Mouse (Mus musculus) cerebellum, postnatal 10 days (tissue): ENCODE measurements around the gene Celf2.
A peak's percentile ranks its signal among the peaks of the same experiment; 100 is the strongest.

Experiments
- DNase-seq, 2 experiments: peaks; one replicate each; pipeline ENCODE4 v3.0.0; 2021; ENCODE audit warnings: mixed read lengths in 2 of 2

The Celf2 gene

GRCm38 (mm10) chr2:7080086-7080485 is 429.3 kb downstream of the Celf2 start:
- peak in 1 of 2 experiments; percentile 34 for DNase-seq

DNA sequence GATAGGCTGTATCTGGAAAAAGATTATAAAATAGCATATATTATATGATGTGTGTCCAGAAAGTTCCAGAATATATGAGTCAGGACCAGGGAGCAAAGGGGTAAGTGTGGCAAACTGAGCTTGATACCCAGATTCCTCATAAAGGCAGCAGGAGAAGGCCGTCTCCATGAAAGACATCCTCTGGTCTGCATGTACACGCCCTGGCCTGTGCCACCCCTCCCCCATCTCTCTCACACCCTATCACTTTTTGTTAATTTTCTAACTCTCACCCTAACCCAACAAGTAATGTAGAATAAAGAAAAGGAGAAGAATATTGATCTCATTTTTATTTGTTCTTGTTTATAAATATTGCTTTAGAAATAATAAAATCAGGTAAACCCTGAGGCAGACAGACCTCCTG is 430.0 kb downstream of the Celf2 start:
- peak; percentile 73 to 77 for DNase-seq

- no peak for DNase-seq
Measured at GRCm38 (mm10) chr2:7073730-7074129, 435.6 kb downstream of the Celf2 start.

- DNase-seq = peak in 1 of 2 experiments; percentile 34
Measured at GRCm38 (mm10) chr2:7072344-7073265, 436.8 kb downstream of the Celf2 start.

DNA sequence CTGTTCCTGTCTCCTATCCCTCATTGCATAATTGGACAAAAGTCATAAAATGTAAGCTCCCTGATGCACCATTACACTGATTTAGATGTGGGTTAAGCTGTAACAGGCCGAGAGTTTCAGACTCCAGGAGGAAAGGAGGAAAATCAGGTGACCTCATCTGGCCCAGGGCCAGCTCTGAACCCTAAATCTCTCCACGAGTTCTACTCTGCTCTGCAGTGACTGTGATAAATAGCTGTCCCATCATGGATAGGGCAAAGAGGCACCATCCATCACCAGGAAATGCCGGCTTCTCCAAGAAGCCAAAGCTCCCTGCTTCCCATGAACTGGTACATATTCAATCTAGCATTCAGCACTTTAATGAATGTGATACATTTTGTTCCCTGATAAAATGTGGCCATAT is 439.9 kb downstream of the Celf2 start:
- DNase-seq = no peak

- no peak for DNase-seq
Measured at GRCm38 (mm10) chr2:7068281-7068680, 441.1 kb downstream of the Celf2 start.

- peak; percentile 55 to 62 for DNase-seq
Measured at GRCm38 (mm10) chr2:7063574-7064192, 445.7 kb downstream of the Celf2 start.

DNA sequence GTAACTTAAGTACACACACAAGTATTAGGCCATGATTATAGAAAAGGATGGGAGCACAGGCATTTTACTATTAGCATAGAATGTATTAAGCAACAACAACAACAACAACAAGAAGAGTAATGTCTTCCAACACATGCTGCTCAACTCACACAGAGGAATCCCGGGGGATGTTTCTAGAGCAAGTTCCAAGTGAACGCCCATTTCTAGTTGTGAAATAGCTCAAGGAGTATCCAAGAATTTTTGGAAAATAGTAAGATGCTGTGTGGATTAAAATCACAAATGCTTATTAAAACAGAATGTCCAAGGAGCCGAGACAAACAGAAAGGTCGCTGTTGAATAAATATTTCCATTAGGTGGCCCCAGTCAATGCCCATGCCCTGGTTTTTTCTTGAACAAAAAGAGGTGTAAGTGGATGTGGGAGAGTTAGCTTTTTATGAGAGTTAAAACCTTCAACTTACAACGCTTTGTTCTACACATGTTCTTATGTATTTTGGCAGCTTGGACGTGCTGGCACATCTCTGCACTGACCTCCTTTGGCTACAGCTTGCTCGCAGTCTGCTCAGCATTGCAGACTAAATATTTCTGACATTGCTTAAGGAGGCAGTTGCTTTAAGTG is 448.8 kb downstream of the Celf2 start:
- peak; percentile 59 to 68 for DNase-seq

DNA sequence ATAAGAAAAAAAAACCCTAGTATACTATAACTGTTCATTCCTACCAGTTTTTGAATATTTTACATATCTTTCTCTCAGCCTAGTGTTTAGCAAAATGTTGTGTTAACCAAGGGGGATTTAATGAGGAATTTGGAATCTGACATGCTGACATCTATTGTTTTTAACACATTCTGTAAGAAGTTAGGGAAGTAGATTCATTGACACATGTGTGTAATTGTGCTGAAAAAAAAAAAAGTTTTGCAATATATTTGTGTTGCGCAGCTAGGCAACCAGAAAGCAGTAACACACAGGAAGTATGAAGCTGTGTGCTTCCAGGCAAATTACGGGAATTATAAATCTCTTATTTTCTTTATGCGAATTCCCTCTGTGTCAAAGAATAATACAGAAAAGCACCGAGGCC is 453.0 kb downstream of the Celf2 start:
- no peak for DNase-seq

GRCm38 (mm10) chr2:7055958-7056357 is 453.4 kb downstream of the Celf2 start:
- no peak for DNase-seq

GRCm38 (mm10) chr2:7051090-7051489 is 458.3 kb downstream of the Celf2 start:
- DNase-seq = no peak

- DNase-seq = no peak
Measured at GRCm38 (mm10) chr2:7046155-7046554, 463.2 kb downstream of the Celf2 start.

DNA sequence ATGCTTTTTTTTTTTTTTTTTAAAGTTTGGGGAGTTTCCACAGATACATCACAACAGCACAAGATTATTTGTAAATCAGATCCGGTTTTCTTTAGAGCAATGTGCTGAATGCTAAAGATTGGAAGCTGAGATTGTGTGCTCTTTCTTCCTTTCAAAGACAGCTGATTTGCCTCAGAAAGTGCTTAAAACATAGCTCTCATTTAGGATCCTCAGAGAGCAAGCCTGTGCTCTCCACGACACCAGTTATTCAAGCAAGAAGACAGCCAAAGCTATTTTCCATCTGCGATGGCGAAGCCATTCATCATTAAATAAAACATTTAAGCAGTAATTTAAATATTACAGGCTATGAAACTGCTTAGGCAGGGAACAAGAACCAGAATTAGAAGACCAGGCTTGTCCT is 463.8 kb downstream of the Celf2 start:
- no peak for DNase-seq

- DNase-seq = peak in 1 of 2 experiments; percentile 53
Measured at GRCm38 (mm10) chr2:7043770-7044459, 465.4 kb downstream of the Celf2 start.

GRCm38 (mm10) chr2:7040940-7041339 is 468.4 kb downstream of the Celf2 start:
- no peak for DNase-seq

GRCm38 (mm10) chr2:7038991-7039390 is 470.4 kb downstream of the Celf2 start:
- peak; percentile 84 to 89 for DNase-seq

DNA sequence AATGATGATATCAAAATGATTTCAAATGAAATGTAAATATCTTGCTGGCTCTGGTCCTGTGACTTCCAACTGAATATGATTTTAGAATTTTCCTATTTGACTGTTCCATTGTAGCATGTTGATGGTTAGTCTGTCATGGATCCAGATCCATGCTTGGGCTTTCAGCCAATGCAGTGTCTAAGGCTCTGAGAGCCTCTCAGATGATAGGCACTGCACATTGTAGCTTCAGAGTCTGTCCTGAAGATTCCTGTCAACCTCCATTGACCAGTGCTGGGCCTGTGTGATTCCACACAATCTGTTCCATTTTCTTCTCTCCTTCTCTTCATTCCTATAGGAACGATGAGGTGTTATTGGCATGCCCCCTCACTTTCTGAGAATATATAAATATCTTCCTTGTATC is 478.0 kb downstream of the Celf2 start:
- peak; percentile 78 to 82 for DNase-seq

GRCm38 (mm10) chr2:7026737-7027136 is 482.6 kb downstream of the Celf2 start:
- no peak for DNase-seq

GRCm38 (mm10) chr2:7025594-7025993 is 483.8 kb downstream of the Celf2 start:
- DNase-seq = peak; percentile 40 to 61

DNA sequence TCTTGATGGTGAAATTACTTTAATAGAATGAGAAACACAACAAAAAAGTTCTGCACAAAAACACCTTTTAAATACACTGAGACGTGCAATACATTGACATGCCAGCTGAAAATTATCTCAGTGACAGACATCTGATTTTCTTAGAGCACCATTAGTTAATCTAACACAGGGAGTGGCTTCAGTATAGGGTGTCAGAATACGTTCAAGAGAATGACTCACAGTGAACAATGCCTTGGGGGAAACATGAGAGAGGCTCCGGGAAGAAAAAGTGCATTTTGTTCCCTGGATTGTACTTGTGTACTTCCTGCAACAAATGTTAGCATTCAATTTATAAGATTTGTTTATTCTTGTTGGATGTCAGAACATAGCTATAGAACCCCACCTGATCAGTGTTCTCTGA is 487.2 kb downstream of the Celf2 start:
- no peak for DNase-seq

DNA sequence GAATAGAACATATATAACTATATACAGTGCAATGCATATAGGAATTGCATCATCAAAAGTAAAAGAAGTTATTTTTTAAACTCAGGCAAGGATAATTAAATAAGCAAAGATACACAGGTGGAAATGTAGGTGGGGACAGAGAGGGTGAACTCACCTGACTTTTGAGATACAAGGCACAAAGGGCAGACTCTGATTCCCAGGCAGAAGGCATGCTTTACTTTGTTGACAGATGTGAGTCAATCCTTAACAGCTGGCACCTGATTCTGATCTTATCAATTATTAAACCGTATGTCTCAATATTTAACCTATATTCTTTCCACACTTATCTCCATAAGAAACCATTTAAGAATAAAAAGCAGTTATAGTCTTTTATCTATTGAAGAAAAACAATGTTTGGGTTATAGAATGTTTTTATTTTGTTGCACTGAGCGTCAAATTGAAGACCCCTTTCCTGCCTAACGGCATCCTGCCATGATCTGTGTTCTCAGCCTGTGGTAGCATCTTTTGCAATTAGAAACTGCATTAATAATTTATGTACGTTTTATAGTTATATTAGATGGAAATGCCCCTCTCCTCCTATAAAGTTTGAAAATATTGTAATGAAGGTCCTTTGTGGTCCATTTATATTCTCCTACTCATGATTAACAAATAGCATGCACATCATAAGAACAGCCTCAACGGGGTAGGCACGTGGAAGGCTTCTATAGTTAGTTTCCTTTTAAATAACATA is 491.8 kb downstream of the Celf2 start:
- no peak for DNase-seq

GRCm38 (mm10) chr2:7013126-7013525 is 496.2 kb downstream of the Celf2 start:
- DNase-seq = no peak
